Mouse (Mus musculus): ENCODE results near the gene R3hcc1l.
A peak's percentile ranks its signal among the peaks of the same experiment; 100 is the strongest.

R3hcc1l gene

GRCm38 (mm10) chr19:42602041-42602440, 83.5 kb downstream of the R3hcc1l start:
- no peak for DNase-seq

- no peak for DNase-seq
Observed at GRCm38 (mm10) chr19:42602576-42602975, 84.0 kb downstream of the R3hcc1l start.

GRCm38 (mm10) chr19:42608082-42608481, 89.5 kb downstream of the R3hcc1l start:
- no peak for DNase-seq

- DNase-seq = no peak
Observed at GRCm38 (mm10) chr19:42609716-42610115, 91.2 kb downstream of the R3hcc1l start.

- no peak for DNase-seq
Observed at GRCm38 (mm10) chr19:42611746-42612145, 93.2 kb downstream of the R3hcc1l start.

- DNase-seq = no peak
Observed at GRCm38 (mm10) chr19:42612654-42613053, 94.1 kb downstream of the R3hcc1l start, which contains the start of gene Loxl4. Gene Loxl4, minus strand, starts transcription at chr19:42612813.

GRCm38 (mm10) chr19:42613116-42613515, 94.6 kb downstream of the R3hcc1l start:
- DNase-seq = no peak

- no peak for DNase-seq
Observed at GRCm38 (mm10) chr19:42613647-42614225, 95.2 kb downstream of the R3hcc1l start.

GRCm38 (mm10) chr19:42628068-42628467, 109.5 kb downstream of the R3hcc1l start:
- peak; percentile 1 for DNase-seq

- peak; percentile 12 for DNase-seq
Observed at GRCm38 (mm10) chr19:42631541-42631961, 113.0 kb downstream of the R3hcc1l start.

GRCm38 (mm10) chr19:42632301-42632700, 113.7 kb downstream of the R3hcc1l start:
- peak; percentile 1 for DNase-seq

GRCm38 (mm10) chr19:42633650-42634049, 115.1 kb downstream of the R3hcc1l start:
- no peak for DNase-seq

- DNase-seq = peak; percentile 1
Observed at GRCm38 (mm10) chr19:42636631-42637030, 118.1 kb downstream of the R3hcc1l start.

- DNase-seq = peak; percentile 1
Observed at GRCm38 (mm10) chr19:42638604-42639481, 120.3 kb downstream of the R3hcc1l start.

GRCm38 (mm10) chr19:42639544-42639943, 121.0 kb downstream of the R3hcc1l start:
- no peak for DNase-seq

GRCm38 (mm10) chr19:42640211-42640610, 121.7 kb downstream of the R3hcc1l start:
- no peak for DNase-seq
